Mouse (Mus musculus): ENCODE results near the gene Clstn2. TPM values are rescaled to one million over a fixed set of nuclear protein-coding genes. Genes with fewer than 3 reads are reported as not detected.

The Clstn2 gene
- polyA plus RNA-seq, 1 experiment = 1.9 TPM

GRCm38 (mm10) chr9:97842054-97842453 lies 190.9 kb downstream of the Clstn2 start:
- no peak for DNase-seq
- Histone ChIP-seq H3K27ac (ENCODE audit: insufficient read depth, low read depth, low read length) (no peak overlapping the region), H3K27me3 (replicated peaks; ENCODE audit: control insufficient read depth, insufficient read depth, low read length) (no peaks in the 10 kb centered on the region), H3K4me1 (ENCODE audit: control insufficient read depth, insufficient read depth, low read length) (no peaks in the 10 kb centered on the region), H3K4me3 (ENCODE audit: insufficient read depth, low read depth, low read length) (no peak overlapping the region), H3K36me3 (ENCODE audit: control insufficient read depth, insufficient read depth, low read length) (no peaks in the 10 kb centered on the region)
- WGBS = 80% methylated on average over 7 of the region's 7 CpGs
- TF ChIP-seq POLR2A (IDR thresholded peaks at IDR 0.05; ENCODE audit: low read depth, low read length) (no peak), CTCF (conservative IDR thresholded peaks at IDR 0.05; ENCODE audit: insufficient read depth, insufficient read length, low read depth, low read length) (no peak)

- H3K27ac ChIP-seq (ENCODE audit: insufficient read depth, low read depth, low read length) = no peak overlapping the region
- no peak for TF ChIP-seq CTCF (conservative IDR thresholded peaks at IDR 0.05; ENCODE audit: insufficient read depth, insufficient read length, low read depth, low read length)
- TF ChIP-seq POLR2A (IDR thresholded peaks at IDR 0.05; ENCODE audit: low read depth, low read length) = no peak
- no peaks in the 10 kb centered on the region for H3K36me3 ChIP-seq (ENCODE audit: control insufficient read depth, insufficient read depth, low read length)
- H3K4me1 ChIP-seq (ENCODE audit: control insufficient read depth, insufficient read depth, low read length) = no peaks in the 10 kb centered on the region
- no peaks in the 10 kb centered on the region for H3K27me3 ChIP-seq (replicated peaks; ENCODE audit: control insufficient read depth, insufficient read depth, low read length)
- 89% methylated on average over 3 of the region's 3 CpGs for WGBS
- H3K4me3 ChIP-seq (ENCODE audit: insufficient read depth, low read depth, low read length) = no peak overlapping the region
- no peak for DNase-seq
Measured at GRCm38 (mm10) chr9:97831216-97831615, 201.8 kb downstream of the Clstn2 start.

GRCm38 (mm10) chr9:97829919-97830318 lies 203.1 kb downstream of the Clstn2 start:
- DNase-seq = peak; percentile 7
- WGBS = 79% methylated on average over 2 of the region's 2 CpGs
- no peak overlapping the region for H3K4me3 ChIP-seq (ENCODE audit: insufficient read depth, low read depth, low read length)
- no peaks in the 10 kb centered on the region for H3K36me3 ChIP-seq (ENCODE audit: control insufficient read depth, insufficient read depth, low read length)
- H3K4me1 ChIP-seq (ENCODE audit: control insufficient read depth, insufficient read depth, low read length) = no peaks in the 10 kb centered on the region
- no peaks in the 10 kb centered on the region for H3K27me3 ChIP-seq (replicated peaks; ENCODE audit: control insufficient read depth, insufficient read depth, low read length)
- TF ChIP-seq CTCF (conservative IDR thresholded peaks at IDR 0.05; ENCODE audit: insufficient read depth, insufficient read length, low read depth, low read length) (no peak), POLR2A (IDR thresholded peaks at IDR 0.05; ENCODE audit: low read depth, low read length) (no peak)
- H3K27ac ChIP-seq (ENCODE audit: insufficient read depth, low read depth, low read length) = no peak overlapping the region

GRCm38 (mm10) chr9:97827689-97828088 lies 205.3 kb downstream of the Clstn2 start:
- Histone ChIP-seq H3K4me3 (ENCODE audit: insufficient read depth, low read depth, low read length) (no peak overlapping the region), H3K27ac (ENCODE audit: insufficient read depth, low read depth, low read length) (no peak overlapping the region), H3K36me3 (ENCODE audit: control insufficient read depth, insufficient read depth, low read length) (no peaks in the 10 kb centered on the region), H3K4me1 (ENCODE audit: control insufficient read depth, insufficient read depth, low read length) (no peaks in the 10 kb centered on the region), H3K27me3 (replicated peaks; ENCODE audit: control insufficient read depth, insufficient read depth, low read length) (no peaks in the 10 kb centered on the region)
- DNase-seq = no peak
- TF ChIP-seq POLR2A (IDR thresholded peaks at IDR 0.05; ENCODE audit: low read depth, low read length) = no peak
- WGBS = 76% methylated on average over 10 of the region's 10 CpGs

GRCm38 (mm10) chr9:97826077-97826947 lies 206.7 kb downstream of the Clstn2 start:
- Histone ChIP-seq H3K4me3 (ENCODE audit: insufficient read depth, low read depth, low read length) (no peak overlapping the region), H3K27me3 (replicated peaks; ENCODE audit: control insufficient read depth, insufficient read depth, low read length) (no peaks in the 10 kb centered on the region), H3K36me3 (ENCODE audit: control insufficient read depth, insufficient read depth, low read length) (no peaks in the 10 kb centered on the region), H3K4me1 (ENCODE audit: control insufficient read depth, insufficient read depth, low read length) (no peaks in the 10 kb centered on the region), H3K27ac (ENCODE audit: insufficient read depth, low read depth, low read length) (no peak overlapping the region)
- WGBS = 63% methylated on average over 16 of the region's 16 CpGs
- no peak for DNase-seq
- TF ChIP-seq POLR2A (IDR thresholded peaks at IDR 0.05; ENCODE audit: low read depth, low read length) = no peak
- TF ChIP-seq CTCF (conservative IDR thresholded peaks at IDR 0.05; ENCODE audit: insufficient read depth, insufficient read length, low read depth, low read length) = no peak

GRCm38 (mm10) chr9:97817116-97817515 lies 215.9 kb downstream of the Clstn2 start:
- no peak for TF ChIP-seq CTCF (conservative IDR thresholded peaks at IDR 0.05; ENCODE audit: insufficient read depth, insufficient read length, low read depth, low read length)
- TF ChIP-seq POLR2A (IDR thresholded peaks at IDR 0.05; ENCODE audit: low read depth, low read length) = no peak
- H3K27ac ChIP-seq (ENCODE audit: insufficient read depth, low read depth, low read length) = no peak overlapping the region
- 69% methylated on average over 4 of the region's 4 CpGs for WGBS
- H3K27me3 ChIP-seq (replicated peaks; ENCODE audit: control insufficient read depth, insufficient read depth, low read length) = no peaks in the 10 kb centered on the region; the same call in 1 of the 2 replicates
- no peaks in the 10 kb centered on the region for H3K4me1 ChIP-seq (ENCODE audit: control insufficient read depth, insufficient read depth, low read length)
- DNase-seq = no peak
- H3K4me3 ChIP-seq (ENCODE audit: insufficient read depth, low read depth, low read length) = no peak overlapping the region
- H3K36me3 ChIP-seq (ENCODE audit: control insufficient read depth, insufficient read depth, low read length) = no peaks in the 10 kb centered on the region

- H3K27me3 ChIP-seq (replicated peaks; ENCODE audit: control insufficient read depth, insufficient read depth, low read length) = no peaks in the 10 kb centered on the region; the same call in 1 of the 2 replicates
- TF ChIP-seq CTCF (conservative IDR thresholded peaks at IDR 0.05; ENCODE audit: insufficient read depth, insufficient read length, low read depth, low read length) = no peak
- TF ChIP-seq POLR2A (IDR thresholded peaks at IDR 0.05; ENCODE audit: low read depth, low read length) = no peak
- no peak overlapping the region for H3K27ac ChIP-seq (ENCODE audit: insufficient read depth, low read depth, low read length)
- no peak overlapping the region for H3K4me3 ChIP-seq (ENCODE audit: insufficient read depth, low read depth, low read length)
- no peaks in the 10 kb centered on the region for H3K36me3 ChIP-seq (ENCODE audit: control insufficient read depth, insufficient read depth, low read length)
- no peaks in the 10 kb centered on the region for H3K4me1 ChIP-seq (ENCODE audit: control insufficient read depth, insufficient read depth, low read length)
- no peak for DNase-seq
- 63% methylated on average over 3 of the region's 3 CpGs for WGBS
Measured at GRCm38 (mm10) chr9:97816143-97816805, 216.7 kb downstream of the Clstn2 start.
